Mouse (Mus musculus) adrenal gland (tissue): ENCODE results near the gene Slc25a48.

Source experiments
- intact Hi-C: fragments of 180-260 bp; cut with DNase I; formaldehyde crosslinking; loops from one replicate; pipeline ENCODE4 v1.15.1; 2025
- long read RNA-seq, 2 experiments: library from polyadenylated mRNA; unstranded; transcript quantifications; one replicate each; pipeline ENCODE4 v2.0.0; 2020; ENCODE audit warnings: borderline replicate concordance in 1 of 2; ENCODE audit not compliant: insufficient replicate concordance in 1 of 2

Slc25a48 gene
- long read RNA-seq, experiment 1: 0 reads
- long read RNA-seq, experiment 2: 0 reads

- intact Hi-C loops: no loop called here
Observed at GRCm38 (mm10) chr13:56438211-56439075, at the start of gene Slc25a48. Gene Slc25a48, plus strand, starts transcription at chr13:56438355.

GRCm38 (mm10) chr13:56397572-56397971 is 40.6 kb upstream of the Slc25a48 start:
- intact Hi-C loops: no loop called here

- intact Hi-C loops: no loop called here
Observed at GRCm38 (mm10) chr13:56401186-56401585, 37.0 kb upstream of the Slc25a48 start.

- intact Hi-C loops: no loop called here
Observed at GRCm38 (mm10) chr13:56403381-56404086, 34.6 kb upstream of the Slc25a48 start.

GRCm38 (mm10) chr13:56404511-56405140 is 33.5 kb upstream of the Slc25a48 start:
- intact Hi-C loops: no loop called here

GRCm38 (mm10) chr13:56412286-56412873 is 25.8 kb upstream of the Slc25a48 start:
- intact Hi-C loops: no loop called here

- intact Hi-C loops: no loop called here
Observed at GRCm38 (mm10) chr13:56418685-56419483, 19.3 kb upstream of the Slc25a48 start.

GRCm38 (mm10) chr13:56419538-56419937 is 18.6 kb upstream of the Slc25a48 start:
- intact Hi-C loops: no loop called here

GRCm38 (mm10) chr13:56422072-56422723 is 16.0 kb upstream of the Slc25a48 start:
- intact Hi-C loops: loop anchor here (1.0 to 5.0 kb wide), 3 partner anchors 95 to 225 kb away; no protein-coding TSS in a partner anchor

- intact Hi-C loops: no loop called here
Observed at GRCm38 (mm10) chr13:56425931-56426330, 12.2 kb upstream of the Slc25a48 start.

GRCm38 (mm10) chr13:56426365-56426764 is 11.8 kb upstream of the Slc25a48 start, which contains the start of gene Gm3045:
Gene Gm3045, plus strand, starts transcription at chr13:56426594.
- intact Hi-C loops: no loop called here

GRCm38 (mm10) chr13:56428724-56429500 is 9.2 kb upstream of the Slc25a48 start:
- intact Hi-C loops: no loop called here

GRCm38 (mm10) chr13:56432496-56432895 is 5.7 kb upstream of the Slc25a48 start:
- intact Hi-C loops: no loop called here

GRCm38 (mm10) chr13:56433466-56433865 is 4.7 kb upstream of the Slc25a48 start:
- intact Hi-C loops: no loop called here

GRCm38 (mm10) chr13:56434311-56434751 is 3.8 kb upstream of the Slc25a48 start:
- intact Hi-C loops: no loop called here

GRCm38 (mm10) chr13:56435615-56436287 is 2.4 kb upstream of the Slc25a48 start:
- intact Hi-C loops: no loop called here

- intact Hi-C loops: no loop called here
Observed at GRCm38 (mm10) chr13:56443411-56443810, 5.3 kb downstream of the Slc25a48 start.

- intact Hi-C loops: no loop called here
Observed at GRCm38 (mm10) chr13:56444112-56444511, 6.0 kb downstream of the Slc25a48 start.
